Mouse (Mus musculus) kidney, postnatal 0 days (tissue): ENCODE results near the gene Eif4a2. TPM values are rescaled to one million over a fixed set of nuclear protein-coding genes. Genes with fewer than 3 reads are reported as not detected.

Source experiments
- ATAC-seq: fragments of 200-750 bp; cut with Nextera tagmentation; replicated peaks from 2 replicates; pipeline ENCODE4 v1.8.0; 2017; ENCODE audit warnings: low read depth, moderate number of reproducible peaks, moderate TSS enrichment, moderate library complexity; ENCODE audit not compliant: low FRiP score
- DNase-seq: peaks from one replicate; pipeline ENCODE4 v3.0.0-alpha.2; 2016; ENCODE audit warnings: low spot score
- H3K27ac ChIP-seq: fragments of 300-500 bp; sonication (generic); 2 replicates; pipeline ENCODE4 v1.5.1; 2014; ENCODE audit warnings: mild to moderate bottlenecking
- H3K27me3 ChIP-seq: fragments of 300-500 bp; sonication (generic); 2 replicates; pipeline ENCODE4 v1.6.1; 2014; ENCODE audit warnings: low read length, mixed read lengths; ENCODE audit not compliant: insufficient read depth
- H3K36me3 ChIP-seq: fragments of 300-500 bp; sonication (generic); 2 replicates; pipeline ENCODE4 v1.6.1; 2014; ENCODE audit warnings: low read length, mixed read lengths; ENCODE audit not compliant: insufficient read depth
- H3K4me1 ChIP-seq: fragments of 300-500 bp; sonication (generic); replicated peaks from 2 replicates; pipeline ENCODE4 v1.6.1; 2014; ENCODE audit warnings: antibody characterized with exemption, low read length, mixed read lengths; ENCODE audit not compliant: insufficient read depth
- H3K4me2 ChIP-seq: fragments of 300-500 bp; sonication (generic); 2 replicates; pipeline ENCODE4 v1.6.1; 2014; ENCODE audit warnings: mild to moderate bottlenecking, low read length, moderate library complexity, mixed read lengths
- H3K4me3 ChIP-seq: fragments of 300-500 bp; sonication (generic); replicated peaks from 2 replicates; pipeline ENCODE4 v1.5.1; 2014; ENCODE audit warnings: low read depth, low read length
- H3K9ac ChIP-seq: fragments of 300-500 bp; sonication (generic); 2 replicates; pipeline ENCODE4 v1.6.1; 2014; ENCODE audit warnings: low read depth, low read length
- H3K9me3 ChIP-seq: fragments of 300-500 bp; sonication (generic); replicated peaks from 2 replicates; pipeline ENCODE4 v1.6.1; 2016; ENCODE audit warnings: low read length, inconsistent platforms, mixed read lengths
- CTCF ChIP-seq: IDR thresholded peaks from 2 replicates; pipeline ENCODE4 v1.5.1; 2016; ENCODE audit warnings: antibody characterized with exemption, low read depth, mild to moderate bottlenecking, moderate library complexity
- WGBS: fragments of 180-500 bp; shearing (Covaris S2); extraction: QIAGEN DNeasy Blood & Tissue Kit; methylation state at CpG from one replicate; pipeline ENCODE4 v1.1.7; 2014; 5-methylcytosine and 5-hydroxymethylcytosine counted together
- polyA plus RNA-seq: library from polyadenylated mRNA; unstranded; fragments of >200 nt; fragmentation: Nextera tagmentation; extraction: Ambion mirVana; gene quantifications from 2 replicates; pipeline ENCODE4 v1.2.1, GENCODE M21; 2015

Gene Eif4a2
- polyA plus RNA-seq, 1 experiment from 2014 or later = 193 TPM

DNA sequence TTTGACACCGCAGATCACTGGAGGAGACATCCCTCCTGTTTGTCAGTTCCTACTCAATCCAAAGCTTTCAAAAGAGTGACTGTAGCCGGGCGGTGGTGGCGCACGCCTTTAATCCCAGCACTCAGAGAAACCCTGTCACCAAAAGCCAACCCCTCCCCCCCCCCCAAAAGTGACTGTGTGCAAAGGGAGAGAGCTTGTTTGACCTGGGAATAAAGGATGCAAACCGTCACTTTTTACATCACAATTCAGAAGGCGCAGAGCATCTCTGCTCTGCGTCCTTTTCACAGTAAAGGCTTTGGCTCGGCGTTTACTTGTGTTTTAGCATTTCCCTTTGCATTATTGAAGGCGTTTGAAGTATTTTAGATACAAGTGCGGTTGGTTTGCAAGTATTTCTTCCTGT, 7.6 kb upstream of the Eif4a2 start:
- H3K4me1 ChIP-seq = 0 out of 2 replicates have a peak, but pooled peaks cover 7% of the 10 kb centered on the region
- TF ChIP-seq CTCF = no peak
- H3K4me3 ChIP-seq = peak overlapping the region; percentile 31
- no peaks in the 10 kb centered on the region for H3K27me3 ChIP-seq
- no peak overlapping the region for H3K27ac ChIP-seq
- peak overlapping the region; percentile 75 for H3K4me2 ChIP-seq
- H3K9ac ChIP-seq = peak overlapping the region; percentile 49
- ATAC-seq = no peak
- 18% methylated on average over 12 of the region's 12 CpGs for WGBS
- H3K9me3 ChIP-seq = no peaks in the 10 kb centered on the region
- H3K36me3 ChIP-seq = no peaks in the 10 kb centered on the region
- DNase-seq = no peak

DNA sequence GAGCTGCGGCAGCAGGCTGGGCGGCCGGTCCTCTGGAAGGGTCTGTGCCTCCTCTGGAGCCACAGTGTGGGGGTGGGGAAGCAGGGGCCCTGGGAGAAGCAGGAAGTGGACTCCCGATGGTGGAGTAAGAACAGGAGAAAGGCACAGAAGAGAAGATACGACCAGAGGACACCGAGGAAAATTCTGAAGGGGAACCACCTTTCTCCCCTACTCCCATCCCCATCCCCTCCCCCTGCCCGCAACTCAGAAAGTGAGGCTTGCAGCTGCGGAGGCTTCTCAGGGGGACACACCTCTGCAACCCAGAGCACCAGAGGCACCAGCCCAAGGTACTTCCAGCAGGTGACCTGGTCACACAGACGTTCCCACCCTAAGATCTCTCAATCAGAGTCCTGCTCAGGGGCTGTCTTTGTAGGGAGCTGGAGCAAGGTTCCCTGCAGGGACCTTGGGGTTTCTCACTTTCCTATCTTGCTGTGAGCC, 7.1 kb upstream of the Eif4a2 start:
- no peaks in the 10 kb centered on the region for H3K36me3 ChIP-seq
- H3K27ac ChIP-seq = peak overlapping the region; percentile 48; the same call in 1 of the 2 replicates
- WGBS = 4% methylated on average over 8 of the region's 9 CpGs
- no peak for TF ChIP-seq CTCF
- H3K4me2 ChIP-seq = peak overlapping the region; percentile 75
- DNase-seq = peak; percentile 76
- H3K4me3 ChIP-seq = peak overlapping the region; percentile 31
- H3K4me1 ChIP-seq = 0 out of 2 replicates have a peak, but pooled peaks cover 7% of the 10 kb centered on the region
- peak overlapping the region; percentile 49 for H3K9ac ChIP-seq
- H3K9me3 ChIP-seq = no peaks in the 10 kb centered on the region
- ATAC-seq = peak; percentile 55
- H3K27me3 ChIP-seq = no peaks in the 10 kb centered on the region

DNA sequence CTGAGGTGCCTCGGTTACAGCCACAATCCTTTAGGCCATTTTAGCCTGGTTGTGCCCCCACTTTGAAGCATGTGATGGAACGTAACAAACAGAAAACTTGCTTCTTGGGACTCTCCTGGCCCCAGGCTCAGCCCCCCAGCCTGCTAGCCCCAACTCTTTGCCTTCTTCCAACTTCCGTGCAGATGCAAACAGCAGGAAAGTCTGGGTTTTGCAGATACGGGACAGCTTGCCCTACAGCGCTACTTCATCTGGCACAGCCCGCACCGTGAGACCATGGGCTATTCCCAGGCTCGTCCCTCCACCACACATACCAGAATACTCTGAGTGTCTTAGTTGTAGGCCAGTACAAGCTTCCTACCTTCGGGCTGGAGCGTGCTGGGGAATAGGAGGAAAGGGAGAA, 6.6 kb upstream of the Eif4a2 start:
- TF ChIP-seq CTCF = no peak
- H3K9ac ChIP-seq = peak overlapping the region; percentile 49; the same call in 1 of the 2 replicates
- 19% methylated on average over 10 of the region's 10 CpGs for WGBS
- H3K36me3 ChIP-seq = no peaks in the 10 kb centered on the region
- DNase-seq (no peak), ATAC-seq (no peak)
- no peaks in the 10 kb centered on the region for H3K9me3 ChIP-seq
- 0 out of 2 replicates have a peak, but pooled peaks cover 7% of the 10 kb centered on the region for H3K4me1 ChIP-seq
- H3K27ac ChIP-seq = peak overlapping the region; percentile 48; the same call in 1 of the 2 replicates
- peak overlapping the region; percentile 31 for H3K4me3 ChIP-seq
- H3K4me2 ChIP-seq = peak overlapping the region; percentile 75
- no peaks in the 10 kb centered on the region for H3K27me3 ChIP-seq

DNA sequence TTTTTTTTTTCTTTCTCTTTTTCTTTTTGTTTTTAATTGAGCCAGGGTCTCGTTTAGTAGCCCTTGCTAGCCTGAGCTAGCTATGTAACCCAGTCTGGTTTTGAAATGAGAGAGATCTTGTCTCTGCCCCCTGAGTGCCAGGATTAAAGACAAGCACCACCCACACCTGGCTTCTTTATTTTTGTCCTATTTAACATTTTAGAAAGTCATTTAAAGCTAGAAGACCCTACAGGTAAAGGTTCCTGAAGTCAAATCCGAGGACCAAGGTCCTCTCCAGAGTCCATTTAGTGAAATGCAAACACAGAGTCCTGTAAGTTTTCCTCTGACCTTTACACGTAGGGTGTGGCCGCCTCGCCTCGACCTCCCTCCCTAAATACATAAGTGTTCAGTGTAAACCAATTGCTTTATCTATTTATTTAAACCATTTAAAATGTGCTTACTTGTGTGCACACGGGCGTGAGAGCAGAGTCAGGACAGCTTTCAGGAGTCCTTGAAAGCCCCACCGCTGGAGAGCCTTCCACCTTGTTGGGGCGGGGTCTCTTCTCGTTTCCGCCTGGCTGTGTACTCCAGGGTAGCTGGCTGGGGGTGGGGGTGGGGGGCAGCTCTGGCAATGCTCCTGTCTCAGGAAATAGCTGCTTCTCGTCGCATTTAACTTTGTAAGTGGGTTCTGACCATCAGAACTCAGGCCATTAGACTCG, 4.8 kb upstream of the Eif4a2 start:
- Histone ChIP-seq H3K4me2 (peak overlapping the region; percentile 79), H3K4me1 (0 out of 2 replicates have a peak, but pooled peaks cover 7% of the 10 kb centered on the region), H3K9ac (peak overlapping the region; percentile 54), H3K27ac (peak overlapping the region; percentile 54), H3K36me3 (no peaks in the 10 kb centered on the region), H3K27me3 (no peaks in the 10 kb centered on the region), H3K4me3 (peak overlapping the region; percentile 40), H3K9me3 (no peaks in the 10 kb centered on the region)
- TF ChIP-seq CTCF = no peak
- ATAC-seq (no peak), DNase-seq (no peak)
- 10% methylated on average over 15 of the region's 15 CpGs for WGBS

DNA sequence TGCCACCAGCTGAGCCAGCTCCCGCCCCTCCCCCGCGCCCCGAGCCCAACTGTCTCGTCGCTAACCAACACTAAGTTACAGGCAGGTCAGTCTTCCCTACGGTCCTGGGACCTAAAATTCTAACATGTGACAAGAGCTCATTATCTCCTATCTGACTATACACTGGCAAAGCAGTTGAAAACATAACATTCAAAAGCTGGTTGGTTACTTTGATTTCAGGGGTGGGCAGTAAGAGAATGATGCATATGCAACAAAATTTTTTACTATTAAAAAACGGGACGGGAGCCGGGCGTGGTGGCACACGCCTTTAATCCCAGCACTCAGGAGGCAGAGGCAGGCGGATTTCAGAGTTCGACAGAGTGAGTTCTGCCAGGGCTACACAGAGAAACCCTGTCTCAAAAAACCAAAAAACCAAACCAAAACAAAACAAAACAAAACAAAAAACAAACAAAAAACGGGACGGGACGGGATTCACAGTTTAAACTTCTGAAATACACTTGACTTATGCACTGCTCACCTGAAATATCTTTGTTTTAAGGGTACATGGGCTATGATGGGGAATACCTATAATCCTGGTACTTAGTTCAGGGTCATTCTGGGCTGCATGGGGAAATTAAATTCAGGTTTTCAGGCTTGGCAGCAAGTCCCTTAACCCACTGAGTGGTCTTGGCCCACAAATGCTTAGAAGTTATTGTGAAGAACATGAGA, 4.1 kb upstream of the Eif4a2 start:
- Histone ChIP-seq H3K36me3 (no peaks in the 10 kb centered on the region), H3K4me2 (peak overlapping the region; percentile 79), H3K9ac (peak overlapping the region; percentile 54), H3K9me3 (no peaks in the 10 kb centered on the region), H3K27ac (peak overlapping the region; percentile 54), H3K4me1 (0 out of 2 replicates have a peak, but pooled peaks cover 7% of the 10 kb centered on the region), H3K27me3 (no peaks in the 10 kb centered on the region), H3K4me3 (peak overlapping the region; percentile 40)
- ATAC-seq (no peak), DNase-seq (no peak)
- TF ChIP-seq CTCF = no peak
- 35% methylated on average over 17 of the region's 17 CpGs for WGBS

DNA sequence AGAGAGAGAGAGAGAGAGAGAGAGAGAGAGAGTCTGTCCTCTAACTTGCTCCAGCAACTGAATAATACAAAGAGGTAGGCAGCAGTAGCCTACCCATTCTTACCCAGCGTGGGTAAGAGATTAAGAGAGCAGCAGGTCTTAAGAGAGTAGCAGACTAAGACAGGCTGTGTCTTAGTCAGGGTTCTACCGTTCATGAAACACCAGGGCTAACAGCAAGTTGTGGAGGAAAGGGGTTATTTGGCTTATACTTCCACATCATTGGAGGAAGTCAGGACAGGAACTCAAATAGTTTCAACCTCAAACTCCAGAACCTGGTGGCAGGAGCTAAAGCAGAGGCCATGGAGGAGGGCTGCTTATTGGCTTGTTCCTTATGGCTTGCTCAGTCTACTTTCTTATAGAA, 3.4 kb upstream of the Eif4a2 start:
- TF ChIP-seq CTCF = no peak
- Histone ChIP-seq H3K9ac (no peak overlapping the region), H3K4me2 (no peak overlapping the region), H3K9me3 (no peaks in the 10 kb centered on the region), H3K4me3 (no peak overlapping the region), H3K4me1 (0 out of 2 replicates have a peak, but pooled peaks cover 7% of the 10 kb centered on the region), H3K27ac (no peak overlapping the region), H3K27me3 (no peaks in the 10 kb centered on the region), H3K36me3 (no peaks in the 10 kb centered on the region)
- no peak for ATAC-seq
- DNase-seq = no peak
- WGBS = 80% methylated on average over 2 of the region's 2 CpGs
